Mouse (Mus musculus): ENCODE data around the gene Lyz2. TPM values are rescaled to one million over a fixed set of nuclear protein-coding genes. Genes with fewer than 3 reads are reported as not detected.
"Not testable (repeated sequence)": the region's sequence is repeated elsewhere in the genome, so short reads cannot be mapped to it uniquely, and the experiment has no call there.

The Lyz2 gene
- total and polyA plus RNA-seq, 3 experiments: 0.17 TPM; not detected in 2

DNA sequence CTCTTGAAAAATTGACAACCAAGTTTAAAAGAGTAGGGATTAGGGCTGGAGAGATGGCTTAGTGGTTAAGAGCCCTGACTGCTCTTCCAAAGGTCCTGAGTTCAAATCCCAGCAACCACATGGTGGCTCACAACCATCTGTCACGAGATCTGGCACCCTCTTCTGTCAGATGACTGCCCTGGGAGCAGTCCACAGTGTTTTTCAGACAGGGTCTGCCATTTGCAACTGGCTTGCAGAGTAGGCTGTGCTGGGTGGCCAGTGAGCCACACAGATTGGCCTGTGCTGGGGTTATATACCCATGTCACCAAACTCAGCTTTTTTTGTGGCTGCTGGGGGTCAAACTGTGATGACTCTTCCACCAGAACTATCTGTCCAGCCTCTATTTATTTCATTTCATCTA is 2.1 kb downstream of the Lyz2 start:
- H3K27ac ChIP-seq (ENCODE audit: insufficient read depth, low read depth): no peak overlapping the region
- no peak overlapping the region for H3K9ac ChIP-seq (ENCODE audit: insufficient read depth, low read depth)
- in situ Hi-C loops (cut with MboI; ENCODE audit: low pct_ligation_motif_present, low pct_unique_long_range_greater_than_20kb, low sequenced_read_pairs): no loop called here

DNA sequence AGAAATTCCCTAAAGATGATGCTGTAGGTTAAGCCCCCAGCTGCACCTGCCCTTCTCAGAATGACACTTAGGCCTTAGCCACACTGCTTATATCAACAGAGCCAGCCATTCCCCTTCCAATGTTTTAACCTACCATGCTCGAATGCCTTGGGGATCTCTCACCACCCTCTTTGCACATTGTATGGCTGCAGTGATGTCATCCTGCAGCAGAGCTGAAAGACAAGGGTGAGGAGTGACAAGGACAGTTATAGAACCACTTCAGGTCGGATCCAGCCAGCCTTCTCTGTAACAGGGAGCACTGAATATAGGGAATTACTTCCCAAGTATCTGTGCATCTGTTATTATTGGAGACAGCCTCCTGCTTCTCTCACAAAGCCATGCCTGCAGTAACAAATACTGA is 3.6 kb downstream of the Lyz2 start:
- dilution Hi-C loops (cut with MboI; ENCODE audit: extremely low pct_ligation_motif_present, extremely low pct_unique_long_range_greater_than_20kb, low sequenced_read_pairs): not testable (repeated sequence)

More for the DNA sequence above, 2.1 kb downstream of the Lyz2 start:
- H3K27me3 ChIP-seq (replicated peaks): peaks cover 2% of the 10 kb centered on the region
- no peak for DNase-seq (ENCODE audit: extremely low read depth)
- dilution Hi-C loops (cut with MboI; ENCODE audit: extremely low pct_ligation_motif_present, extremely low pct_unique_long_range_greater_than_20kb, low sequenced_read_pairs): no loop called here
- no peaks in the 10 kb centered on the region for H3K9me3 ChIP-seq (replicated peaks; ENCODE audit: low read length)
- H3K4me2 ChIP-seq (ENCODE audit: insufficient read depth, low read depth, poor library complexity, severe bottlenecking): no peak overlapping the region
- no peak overlapping the region for H3K4me3 ChIP-seq (replicated peaks in 1 of 3; ENCODE audit: low read depth in 2 of 3, low read length in 2 of 3, poor library complexity in 1 of 3)
- no peaks in the 10 kb centered on the region for H3K36me3 ChIP-seq (replicated peaks in 1 of 2; ENCODE audit: control insufficient read depth in 1 of 2, insufficient read depth in 1 of 2, low read length in 1 of 2)
- TF ChIP-seq RCOR1 (conservative IDR thresholded peaks at IDR 0.05; ENCODE audit: low read depth, low read length) (no peak), USF1 (IDR thresholded peaks at IDR 0.05; ENCODE audit: low read depth, low read length) (no peak), MEF2A (IDR thresholded peaks at IDR 0.05; ENCODE audit: borderline replicate concordance, low read depth, low read length) (no peak), RAD21 (IDR thresholded peaks at IDR 0.05; ENCODE audit: low read depth, low read length) (no peak), MYC (IDR thresholded peaks at IDR 0.05; ENCODE audit: low read depth, low read length) (no peak), E2F4 (IDR thresholded peaks at IDR 0.05; ENCODE audit: insufficient replicate concordance, low read depth, low read length) (no peak), ZKSCAN1 (IDR thresholded peaks at IDR 0.05; ENCODE audit: borderline replicate concordance, low read depth, low read length) (no peak), MXI1 (IDR thresholded peaks at IDR 0.05; ENCODE audit: low read depth, low read length) (no peak), JUND (conservative IDR thresholded peaks at IDR 0.05; ENCODE audit: low read depth, low read length) (no peak), KAT2A (IDR thresholded peaks at IDR 0.05; ENCODE audit: insufficient replicate concordance, low read length) (no peak), USF2 (conservative IDR thresholded peaks at IDR 0.05; ENCODE audit: low read depth, low read length) (no peak), POLR2A (IDR thresholded peaks at IDR 0.05; ENCODE audit: low read depth, low read length) (no peak), ZMIZ1 (IDR thresholded peaks at IDR 0.05; ENCODE audit: low read depth, low read length) (no peak), SIN3A (IDR thresholded peaks at IDR 0.05; ENCODE audit: low read length) (no peak), TBP (conservative IDR thresholded peaks at IDR 0.05; ENCODE audit: low read depth, low read length) (no peak), IRF4 (IDR thresholded peaks at IDR 0.05; ENCODE audit: low read depth, low read length) (no peak), ETS1 (conservative IDR thresholded peaks at IDR 0.05; ENCODE audit: low read depth, low read length) (no peak), CHD2 (IDR thresholded peaks at IDR 0.05; ENCODE audit: low read length) (no peak), CHD1 (IDR thresholded peaks at IDR 0.05; ENCODE audit: low read depth, low read length) (no peak), HCFC1 (IDR thresholded peaks at IDR 0.05; ENCODE audit: low read depth, low read length) (no peak)
- H3K4me1 ChIP-seq (ENCODE audit: control insufficient read depth in 1 of 2, insufficient read depth in 2 of 2): 0 out of 4 replicates have a peak, but pooled peaks cover 0 to 4% of the 10 kb centered on the region in 2 experiments
- H3K79me2 ChIP-seq (replicated peaks; ENCODE audit: control insufficient read depth, extremely low read depth, insufficient read depth, poor library complexity, severe bottlenecking): no peaks in the 10 kb centered on the region

DNA sequence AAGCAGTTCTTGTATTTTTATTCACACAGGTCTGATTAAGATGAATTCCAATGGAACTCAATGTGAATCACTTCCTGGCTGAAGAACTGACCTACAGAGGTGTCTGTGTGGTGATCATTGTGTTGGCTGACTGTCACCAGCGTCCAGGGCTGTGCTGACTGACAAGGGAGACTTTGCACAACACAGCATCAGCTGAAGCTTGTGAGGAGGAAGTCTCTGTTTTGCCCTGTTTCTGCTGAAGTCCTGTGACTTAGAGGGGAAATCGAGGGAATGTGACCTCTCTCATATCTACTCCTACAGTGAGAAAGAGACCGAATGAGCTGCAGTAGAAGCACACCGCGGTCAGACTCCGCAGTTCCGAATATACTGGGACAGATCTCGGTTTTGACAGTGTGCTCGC is 4.3 kb downstream of the Lyz2 start:
- DNase-seq (ENCODE audit: extremely low read depth); H3K79me2 ChIP-seq (replicated peaks; ENCODE audit: control insufficient read depth, extremely low read depth, insufficient read depth, poor library complexity, severe bottlenecking): not testable (repeated sequence)

More for the DNA sequence above, 3.6 kb downstream of the Lyz2 start:
- H3K4me2 ChIP-seq (ENCODE audit: insufficient read depth, low read depth, poor library complexity, severe bottlenecking); DNase-seq (ENCODE audit: extremely low read depth); H3K36me3 ChIP-seq (replicated peaks in 1 of 2; ENCODE audit: control insufficient read depth in 1 of 2, insufficient read depth in 1 of 2, low read length in 1 of 2); H3K9ac ChIP-seq (ENCODE audit: insufficient read depth, low read depth); H3K27ac ChIP-seq (ENCODE audit: insufficient read depth, low read depth); H3K27me3 ChIP-seq (replicated peaks); H3K9me3 ChIP-seq (replicated peaks; ENCODE audit: low read length); H3K4me1 ChIP-seq (ENCODE audit: control insufficient read depth in 1 of 2, insufficient read depth in 2 of 2); in situ Hi-C loops (cut with MboI; ENCODE audit: low pct_ligation_motif_present, low pct_unique_long_range_greater_than_20kb, low sequenced_read_pairs); H3K79me2 ChIP-seq (replicated peaks; ENCODE audit: control insufficient read depth, extremely low read depth, insufficient read depth, poor library complexity, severe bottlenecking); H3K4me3 ChIP-seq (replicated peaks in 1 of 3; ENCODE audit: low read depth in 2 of 3, low read length in 2 of 3, poor library complexity in 1 of 3): not testable (repeated sequence)

More for the DNA sequence above, 4.3 kb downstream of the Lyz2 start:
- H3K27ac ChIP-seq (ENCODE audit: insufficient read depth, low read depth); H3K9ac ChIP-seq (ENCODE audit: insufficient read depth, low read depth); H3K4me1 ChIP-seq (ENCODE audit: control insufficient read depth in 1 of 2, insufficient read depth in 2 of 2); H3K4me3 ChIP-seq (replicated peaks in 1 of 3; ENCODE audit: low read depth in 2 of 3, low read length in 2 of 3, poor library complexity in 1 of 3); H3K36me3 ChIP-seq (replicated peaks in 1 of 2; ENCODE audit: control insufficient read depth in 1 of 2, insufficient read depth in 1 of 2, low read length in 1 of 2); in situ Hi-C loops (cut with MboI; ENCODE audit: low pct_ligation_motif_present, low pct_unique_long_range_greater_than_20kb, low sequenced_read_pairs); H3K27me3 ChIP-seq (replicated peaks); H3K9me3 ChIP-seq (replicated peaks; ENCODE audit: low read length); H3K4me2 ChIP-seq (ENCODE audit: insufficient read depth, low read depth, poor library complexity, severe bottlenecking); dilution Hi-C loops (cut with MboI; ENCODE audit: extremely low pct_ligation_motif_present, extremely low pct_unique_long_range_greater_than_20kb, low sequenced_read_pairs): not testable (repeated sequence)
